Mouse (Mus musculus) stomach, embryonic 16.5 days (tissue): ENCODE data around the gene Gli1. TPM values are rescaled to one million over a fixed set of nuclear protein-coding genes. Genes with fewer than 3 reads are reported as not detected.
A peak's percentile ranks its signal among the peaks of the same experiment; 100 is the strongest.
"Not testable (repeated sequence)": the region's sequence is repeated elsewhere in the genome, so short reads cannot be mapped to it uniquely, and the experiment has no call there.

Experiments
- ATAC-seq: fragments of 200-750 bp; cut with Nextera tagmentation; 2 replicates; pipeline ENCODE4 v1.8.0; 2017; ENCODE audit warnings: moderate number of reproducible peaks, moderate TSS enrichment; ENCODE audit not compliant: insufficient read depth, low FRiP score
- H3K27ac ChIP-seq: fragments of 300-500 bp; sonication (generic); 2 replicates; pipeline ENCODE4 v1.5.1; 2014; ENCODE audit warnings: low read length
- H3K27me3 ChIP-seq: fragments of 300-500 bp; sonication (generic); 2 replicates; pipeline ENCODE4 v1.6.1; 2014; ENCODE audit warnings: low read length, control low read depth, mixed read lengths; ENCODE audit not compliant: control insufficient read depth, insufficient read depth
- H3K36me3 ChIP-seq: fragments of 300-500 bp; sonication (generic); 2 replicates; pipeline ENCODE4 v1.6.1; 2014; ENCODE audit warnings: low read length; ENCODE audit not compliant: control insufficient read depth, insufficient read depth
- H3K4me1 ChIP-seq: fragments of 300-500 bp; sonication (generic); 2 replicates; pipeline ENCODE4 v1.6.1; 2014; ENCODE audit warnings: low read length, control low read depth, mixed read lengths; ENCODE audit not compliant: control insufficient read depth, insufficient read depth
- H3K4me2 ChIP-seq: fragments of 300-500 bp; sonication (generic); 2 replicates; pipeline ENCODE4 v1.6.1; 2014; ENCODE audit warnings: low read depth, low read length, mixed read lengths
- H3K4me3 ChIP-seq: fragments of 300-500 bp; sonication (generic); replicated peaks from 2 replicates; pipeline ENCODE4 v1.5.1; 2014; ENCODE audit warnings: mild to moderate bottlenecking, low read length
- H3K9ac ChIP-seq: fragments of 300-500 bp; sonication (generic); 2 replicates; pipeline ENCODE4 v1.6.1; 2014; ENCODE audit warnings: low read length
- H3K9me3 ChIP-seq: fragments of 300-500 bp; sonication (generic); replicated peaks from 2 replicates; pipeline ENCODE4 v1.6.1; 2016; ENCODE audit warnings: low read length, control low read depth; ENCODE audit not compliant: control insufficient read depth
- WGBS: fragments of 180-500 bp; shearing (Covaris S2); extraction: QIAGEN DNeasy Blood & Tissue Kit; methylation state at CpG from one replicate; pipeline ENCODE4 v1.1.7; 2014; 5-methylcytosine and 5-hydroxymethylcytosine counted together
- polyA plus RNA-seq: library from polyadenylated mRNA; unstranded; fragments of >200 nt; fragmentation: Nextera tagmentation; extraction: Ambion mirVana; gene quantifications from 2 replicates; pipeline ENCODE4 v1.2.1, GENCODE M21; 2015

Gli1 gene
- polyA plus RNA-seq, 1 experiment from 2014 or later = 9.8 TPM

- ATAC-seq = peak; percentile 30; the same call in 1 of the 2 replicates
- peak overlapping the region; percentile 76 for H3K4me3 ChIP-seq
- H3K27me3 ChIP-seq = no peaks in the 10 kb centered on the region
- WGBS = 31% methylated on average over 23 of the region's 23 CpGs
- peak overlapping the region; percentile 85 for H3K4me2 ChIP-seq
- H3K27ac ChIP-seq = peak overlapping the region; percentile 66
- peaks cover 10% of the 10 kb centered on the region; the same call in 1 of the 2 replicates for H3K4me1 ChIP-seq
- H3K9ac ChIP-seq = peak overlapping the region; percentile 91
- peaks cover 17% of the 10 kb centered on the region; the same call in 1 of the 2 replicates for H3K36me3 ChIP-seq
- no peaks in the 10 kb centered on the region for H3K9me3 ChIP-seq
Measured at GRCm38 (mm10) chr10:127310523-127311475, 31.0 kb downstream of the Gli1 start.

GRCm38 (mm10) chr10:127309167-127309566 is 32.6 kb downstream of the Gli1 start:
- H3K4me3 ChIP-seq, H3K27me3 ChIP-seq, ATAC-seq, H3K9me3 ChIP-seq, H3K27ac ChIP-seq, H3K4me2 ChIP-seq, H3K9ac ChIP-seq: not testable (repeated sequence)
- H3K4me1 ChIP-seq = peaks cover 10% of the 10 kb centered on the region; the same call in 1 of the 2 replicates
- peaks cover 29% of the 10 kb centered on the region; the same call in 1 of the 2 replicates for H3K36me3 ChIP-seq
- WGBS = 85% methylated on average over 3 of the region's 3 CpGs

GRCm38 (mm10) chr10:127303136-127303535 is 38.6 kb downstream of the Gli1 start:
- no peak for ATAC-seq
- 91% methylated on average over 11 of the region's 11 CpGs for WGBS
- no peak overlapping the region for H3K9ac ChIP-seq

GRCm38 (mm10) chr10:127300361-127300760 is 41.4 kb downstream of the Gli1 start:
- Histone ChIP-seq H3K9me3 (no peaks in the 10 kb centered on the region), H3K9ac (no peak overlapping the region), H3K36me3 (peaks cover 29% of the 10 kb centered on the region), H3K4me3 (no peak overlapping the region), H3K27me3 (no peaks in the 10 kb centered on the region), H3K27ac (no peak overlapping the region), H3K4me1 (no peaks in the 10 kb centered on the region), H3K4me2 (no peak overlapping the region)
- ATAC-seq = no peak
- WGBS = 91% methylated on average over 6 of the region's 6 CpGs

More at GRCm38 (mm10) chr10:127303136-127303535, 38.6 kb downstream of the Gli1 start:
- H3K27me3 ChIP-seq = no peaks in the 10 kb centered on the region
- no peaks in the 10 kb centered on the region for H3K9me3 ChIP-seq
- H3K27ac ChIP-seq = no peak overlapping the region
- peaks cover 25% of the 10 kb centered on the region; the same call in 1 of the 2 replicates for H3K36me3 ChIP-seq
- H3K4me2 ChIP-seq = no peak overlapping the region
- no peak overlapping the region for H3K4me3 ChIP-seq
- H3K4me1 ChIP-seq = no peaks in the 10 kb centered on the region

GRCm38 (mm10) chr10:127297015-127297871 is 44.5 kb downstream of the Gli1 start:
- Histone ChIP-seq H3K9ac (no peak overlapping the region), H3K27ac (no peak overlapping the region), H3K9me3 (no peaks in the 10 kb centered on the region), H3K4me2 (no peak overlapping the region), H3K36me3 (peaks cover 31% of the 10 kb centered on the region), H3K4me3 (no peak overlapping the region), H3K4me1 (peaks cover 14% of the 10 kb centered on the region), H3K27me3 (no peaks in the 10 kb centered on the region)
- WGBS = 85% methylated on average over 16 of the region's 16 CpGs
- no peak for ATAC-seq

- no peak overlapping the region for H3K27ac ChIP-seq
- no peak for ATAC-seq
- peaks cover 23% of the 10 kb centered on the region for H3K4me1 ChIP-seq
- no peak overlapping the region for H3K4me2 ChIP-seq
- no peak overlapping the region for H3K9ac ChIP-seq
- no peak overlapping the region for H3K4me3 ChIP-seq
- H3K9me3 ChIP-seq = no peaks in the 10 kb centered on the region
- H3K36me3 ChIP-seq = peaks cover 31% of the 10 kb centered on the region
- WGBS = 81% methylated on average over 24 of the region's 24 CpGs
- no peaks in the 10 kb centered on the region for H3K27me3 ChIP-seq
Measured at GRCm38 (mm10) chr10:127295986-127296794, 45.6 kb downstream of the Gli1 start.

- no peak for ATAC-seq
- WGBS = 92% methylated on average over 10 of the region's 10 CpGs
- no peaks in the 10 kb centered on the region for H3K9me3 ChIP-seq
- no peak overlapping the region for H3K9ac ChIP-seq
- no peaks in the 10 kb centered on the region for H3K27me3 ChIP-seq
- peaks cover 25% of the 10 kb centered on the region for H3K4me1 ChIP-seq
- no peak overlapping the region for H3K27ac ChIP-seq
- H3K4me3 ChIP-seq = no peak overlapping the region
- H3K36me3 ChIP-seq = peaks cover 29% of the 10 kb centered on the region
- no peak overlapping the region for H3K4me2 ChIP-seq
Measured at GRCm38 (mm10) chr10:127294895-127295510, 46.8 kb downstream of the Gli1 start.

- no peaks in the 10 kb centered on the region for H3K27me3 ChIP-seq
- peaks cover 29% of the 10 kb centered on the region for H3K4me1 ChIP-seq
- H3K36me3 ChIP-seq = peaks cover 29% of the 10 kb centered on the region
- no peak overlapping the region for H3K4me2 ChIP-seq
- H3K27ac ChIP-seq = no peak overlapping the region
- H3K9me3 ChIP-seq = no peaks in the 10 kb centered on the region
- WGBS = 88% methylated on average over 3 of the region's 3 CpGs
- H3K9ac ChIP-seq = no peak overlapping the region
- H3K4me3 ChIP-seq = no peak overlapping the region
- no peak for ATAC-seq
Measured at GRCm38 (mm10) chr10:127293590-127294113, 48.1 kb downstream of the Gli1 start.
